Mouse (Mus musculus): ENCODE results near the gene Dld. TPM values are rescaled to one million over a fixed set of nuclear protein-coding genes. Genes with fewer than 3 reads are reported as not detected.

The Dld gene
- polyA plus RNA-seq, 1 experiment from 2014 or later, result 122 TPM

DNA sequence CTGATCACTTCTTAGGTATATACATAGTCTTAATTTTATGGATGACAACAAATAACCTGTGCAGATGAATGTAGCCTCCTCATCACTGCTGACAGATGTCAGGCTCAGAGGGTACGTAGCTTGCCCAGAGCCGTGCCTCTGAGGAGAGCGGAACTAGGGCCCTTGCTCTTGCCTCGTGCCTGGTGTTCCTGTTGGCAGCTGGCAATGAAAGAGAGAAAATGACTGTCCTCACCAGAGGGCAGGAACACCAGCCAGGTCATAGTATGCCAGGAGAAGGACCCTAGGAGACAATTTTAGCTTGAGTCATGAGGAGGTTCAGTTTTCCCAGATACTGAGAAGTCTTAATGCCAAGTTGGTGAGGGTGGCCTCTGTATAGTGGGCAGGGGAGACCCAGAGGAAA lies 38.1 kb downstream of the Dld start:
- no peak overlapping the region for H3K9ac ChIP-seq (ENCODE audit: low read depth, low read length)
- H3K4me2 ChIP-seq (ENCODE audit: low read length), result no peak overlapping the region
- H3K4me1 ChIP-seq (ENCODE audit: control insufficient read depth, insufficient read depth, low read length), result no peaks in the 10 kb centered on the region; the same call in 1 of the 2 replicates
- H3K27ac ChIP-seq (ENCODE audit: low read length), result no peak overlapping the region
- H3K27me3 ChIP-seq (ENCODE audit: control insufficient read depth, insufficient read depth, low read depth, low read length), result no peaks in the 10 kb centered on the region
- H3K9me3 ChIP-seq (replicated peaks; ENCODE audit: control insufficient read depth, low read length, poor library complexity, severe bottlenecking), result no peaks in the 10 kb centered on the region
- no peaks in the 10 kb centered on the region for H3K36me3 ChIP-seq (ENCODE audit: control insufficient read depth, insufficient read depth, low read length)
- no peak for ATAC-seq
- whole genome bisulfite sequencing, result 93% methylated on average over 4 of the region's 4 CpGs
- no peak overlapping the region for H3K4me3 ChIP-seq (ENCODE audit: low read depth, low read length)

DNA sequence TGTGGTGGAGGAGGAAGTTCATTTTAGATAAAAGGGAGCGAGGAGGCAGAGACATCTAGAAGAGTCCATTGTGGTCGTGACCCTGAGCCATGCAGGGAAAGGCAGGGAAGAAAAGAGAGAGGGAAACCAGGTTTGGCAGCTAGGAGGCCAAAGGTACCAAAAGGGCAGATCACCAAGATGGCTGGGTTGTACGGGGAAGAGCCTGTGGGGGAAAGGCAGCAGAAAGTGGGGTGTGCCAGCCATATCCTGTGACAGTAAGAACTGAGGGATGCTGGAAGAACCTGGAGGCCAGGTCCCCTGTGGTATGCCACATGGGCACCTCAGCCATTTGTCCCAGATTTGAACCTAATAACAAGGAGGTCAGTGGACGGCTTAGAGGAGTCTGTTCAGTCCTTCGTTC lies 39.0 kb downstream of the Dld start:
- Histone ChIP-seq H3K9ac (ENCODE audit: low read depth, low read length) (no peak overlapping the region), H3K27ac (ENCODE audit: low read length) (no peak overlapping the region), H3K36me3 (ENCODE audit: control insufficient read depth, insufficient read depth, low read length) (no peaks in the 10 kb centered on the region), H3K4me2 (ENCODE audit: low read length) (no peak overlapping the region), H3K27me3 (ENCODE audit: control insufficient read depth, insufficient read depth, low read depth, low read length) (no peaks in the 10 kb centered on the region), H3K4me3 (ENCODE audit: low read depth, low read length) (no peak overlapping the region), H3K9me3 (replicated peaks; ENCODE audit: control insufficient read depth, low read length, poor library complexity, severe bottlenecking) (no peaks in the 10 kb centered on the region), H3K4me1 (ENCODE audit: control insufficient read depth, insufficient read depth, low read length) (no peaks in the 10 kb centered on the region)
- WGBS, result 86% methylated on average over 5 of the region's 5 CpGs
- no peak for ATAC-seq

DNA sequence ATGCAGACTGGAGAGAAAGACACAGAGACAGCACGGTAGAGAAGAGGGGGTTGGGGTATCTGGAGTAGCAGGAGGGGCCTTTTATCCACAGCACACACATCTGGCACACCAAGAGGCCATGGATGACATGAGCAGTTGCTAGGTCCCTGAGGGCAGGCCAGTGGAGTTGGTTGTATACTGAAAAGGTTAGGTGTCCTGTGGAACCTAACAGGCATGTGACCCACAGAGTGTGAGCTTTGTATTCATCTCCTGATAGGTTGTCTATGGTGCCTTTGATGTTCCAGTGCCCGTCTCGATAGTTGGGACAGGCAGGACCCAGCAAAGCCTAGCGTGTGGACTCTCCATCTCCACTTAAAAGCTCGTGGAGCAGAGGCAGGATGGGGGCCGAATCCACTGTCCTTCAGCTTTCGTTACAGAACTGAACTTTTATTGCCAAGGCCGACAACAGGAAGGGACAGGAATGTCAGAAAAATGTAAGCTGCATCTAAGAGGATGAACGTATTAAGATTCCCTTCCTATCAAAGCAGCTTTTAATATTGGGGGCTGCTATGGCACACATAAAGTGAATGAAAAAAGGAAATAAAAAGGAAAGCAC lies 39.5 kb downstream of the Dld start:
- 84% methylated on average over 9 of the region's 9 CpGs for WGBS

DNA sequence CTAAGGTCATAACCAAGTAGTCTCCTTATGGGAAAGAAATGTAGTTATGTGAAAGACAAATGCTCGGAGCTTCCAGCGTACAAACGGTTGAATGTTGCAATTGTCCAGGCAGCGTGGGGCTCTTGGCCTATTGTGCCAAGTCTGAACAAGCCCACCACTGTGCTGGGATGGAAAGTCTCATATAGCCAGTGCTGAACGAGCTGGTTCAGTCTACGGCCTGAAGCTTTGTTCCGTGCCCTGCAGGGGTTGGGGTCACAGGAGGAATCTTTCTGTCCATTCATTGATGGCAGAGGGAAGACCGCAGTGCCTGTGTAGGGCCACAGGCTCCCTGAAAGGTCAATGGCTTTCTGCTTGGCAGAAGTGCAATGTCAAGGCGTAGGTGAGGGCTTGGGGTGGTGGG lies 40.6 kb downstream of the Dld start:
- Histone ChIP-seq H3K27ac (ENCODE audit: low read length) (no peak overlapping the region), H3K27me3 (ENCODE audit: control insufficient read depth, insufficient read depth, low read depth, low read length) (no peaks in the 10 kb centered on the region), H3K4me2 (ENCODE audit: low read length) (no peak overlapping the region), H3K9ac (ENCODE audit: low read depth, low read length) (no peak overlapping the region), H3K4me1 (ENCODE audit: control insufficient read depth, insufficient read depth, low read length) (no peaks in the 10 kb centered on the region), H3K9me3 (replicated peaks; ENCODE audit: control insufficient read depth, low read length, poor library complexity, severe bottlenecking) (no peaks in the 10 kb centered on the region), H3K36me3 (ENCODE audit: control insufficient read depth, insufficient read depth, low read length) (no peaks in the 10 kb centered on the region), H3K4me3 (ENCODE audit: low read depth, low read length) (no peak overlapping the region)
- ATAC-seq, result no peak
- WGBS, result 39% methylated on average over 9 of the region's 9 CpGs

More for the DNA sequence above, 39.5 kb downstream of the Dld start:
- H3K27ac ChIP-seq (ENCODE audit: low read length), result no peak overlapping the region
- H3K9ac ChIP-seq (ENCODE audit: low read depth, low read length), result no peak overlapping the region
- no peak overlapping the region for H3K4me2 ChIP-seq (ENCODE audit: low read length)
- H3K4me1 ChIP-seq (ENCODE audit: control insufficient read depth, insufficient read depth, low read length), result no peaks in the 10 kb centered on the region
- H3K4me3 ChIP-seq (ENCODE audit: low read depth, low read length), result no peak overlapping the region
- H3K36me3 ChIP-seq (ENCODE audit: control insufficient read depth, insufficient read depth, low read length), result no peaks in the 10 kb centered on the region
- no peaks in the 10 kb centered on the region for H3K9me3 ChIP-seq (replicated peaks; ENCODE audit: control insufficient read depth, low read length, poor library complexity, severe bottlenecking)
- no peak for ATAC-seq
- H3K27me3 ChIP-seq (ENCODE audit: control insufficient read depth, insufficient read depth, low read depth, low read length), result no peaks in the 10 kb centered on the region

DNA sequence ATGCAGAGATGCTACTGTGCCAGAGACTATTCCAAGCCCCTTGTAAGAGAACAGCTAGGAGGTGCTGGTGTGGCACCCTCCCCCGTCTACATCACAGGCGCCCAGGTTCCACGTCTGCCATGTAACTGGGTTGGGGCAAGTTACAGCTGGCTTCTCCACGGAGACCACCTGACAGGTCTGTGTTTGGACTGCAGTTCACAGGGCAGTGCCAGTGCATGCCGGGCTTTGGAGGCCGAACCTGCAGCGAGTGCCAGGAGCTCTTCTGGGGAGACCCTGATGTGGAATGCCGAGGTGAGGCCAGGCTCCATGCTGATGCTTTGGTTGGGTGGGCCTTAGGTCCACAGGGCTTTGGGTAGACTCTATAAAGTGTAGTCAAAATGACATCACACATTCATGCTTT lies 43.5 kb downstream of the Dld start:
- Histone ChIP-seq H3K4me2 (ENCODE audit: low read length) (no peak overlapping the region), H3K27ac (ENCODE audit: low read length) (no peak overlapping the region)

DNA sequence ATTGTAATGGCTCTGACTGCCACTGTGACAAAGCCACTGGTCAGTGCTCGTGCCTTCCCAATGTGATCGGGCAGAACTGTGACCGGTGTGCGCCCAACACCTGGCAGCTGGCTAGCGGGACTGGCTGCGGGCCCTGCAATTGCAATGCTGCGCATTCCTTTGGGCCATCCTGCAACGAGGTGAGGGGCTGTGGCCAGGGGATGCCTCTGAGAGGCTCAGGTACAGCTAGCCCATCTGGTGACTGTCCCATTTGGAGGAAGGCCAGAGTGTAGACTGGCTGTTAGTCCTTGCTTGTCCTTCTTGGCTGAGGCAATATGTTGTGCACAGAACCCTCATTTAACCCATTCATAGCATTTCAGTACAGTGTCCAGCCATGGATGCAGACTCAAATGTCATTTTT lies 44.2 kb downstream of the Dld start:
- 93% methylated on average over 8 of the region's 8 CpGs for WGBS
- no peaks in the 10 kb centered on the region for H3K4me1 ChIP-seq (ENCODE audit: control insufficient read depth, insufficient read depth, low read length)
- H3K36me3 ChIP-seq (ENCODE audit: control insufficient read depth, insufficient read depth, low read length), result no peaks in the 10 kb centered on the region
- H3K27ac ChIP-seq (ENCODE audit: low read length), result no peak overlapping the region
- no peak overlapping the region for H3K4me2 ChIP-seq (ENCODE audit: low read length)
- no peak for ATAC-seq
- H3K27me3 ChIP-seq (ENCODE audit: control insufficient read depth, insufficient read depth, low read depth, low read length), result no peaks in the 10 kb centered on the region
- H3K9me3 ChIP-seq (replicated peaks; ENCODE audit: control insufficient read depth, low read length, poor library complexity, severe bottlenecking), result no peaks in the 10 kb centered on the region
- no peak overlapping the region for H3K9ac ChIP-seq (ENCODE audit: low read depth, low read length)
- H3K4me3 ChIP-seq (ENCODE audit: low read depth, low read length), result no peak overlapping the region

More for the DNA sequence above, 43.5 kb downstream of the Dld start:
- 96% methylated on average over 8 of the region's 8 CpGs for WGBS
- Histone ChIP-seq H3K4me3 (ENCODE audit: low read depth, low read length) (no peak overlapping the region), H3K9ac (ENCODE audit: low read depth, low read length) (no peak overlapping the region), H3K27me3 (ENCODE audit: control insufficient read depth, insufficient read depth, low read depth, low read length) (no peaks in the 10 kb centered on the region), H3K9me3 (replicated peaks; ENCODE audit: control insufficient read depth, low read length, poor library complexity, severe bottlenecking) (no peaks in the 10 kb centered on the region), H3K4me1 (ENCODE audit: control insufficient read depth, insufficient read depth, low read length) (no peaks in the 10 kb centered on the region), H3K36me3 (ENCODE audit: control insufficient read depth, insufficient read depth, low read length) (no peaks in the 10 kb centered on the region)
- ATAC-seq, result 0 out of 2 replicates have a peak, but pooled peaks have one; percentile 25

DNA sequence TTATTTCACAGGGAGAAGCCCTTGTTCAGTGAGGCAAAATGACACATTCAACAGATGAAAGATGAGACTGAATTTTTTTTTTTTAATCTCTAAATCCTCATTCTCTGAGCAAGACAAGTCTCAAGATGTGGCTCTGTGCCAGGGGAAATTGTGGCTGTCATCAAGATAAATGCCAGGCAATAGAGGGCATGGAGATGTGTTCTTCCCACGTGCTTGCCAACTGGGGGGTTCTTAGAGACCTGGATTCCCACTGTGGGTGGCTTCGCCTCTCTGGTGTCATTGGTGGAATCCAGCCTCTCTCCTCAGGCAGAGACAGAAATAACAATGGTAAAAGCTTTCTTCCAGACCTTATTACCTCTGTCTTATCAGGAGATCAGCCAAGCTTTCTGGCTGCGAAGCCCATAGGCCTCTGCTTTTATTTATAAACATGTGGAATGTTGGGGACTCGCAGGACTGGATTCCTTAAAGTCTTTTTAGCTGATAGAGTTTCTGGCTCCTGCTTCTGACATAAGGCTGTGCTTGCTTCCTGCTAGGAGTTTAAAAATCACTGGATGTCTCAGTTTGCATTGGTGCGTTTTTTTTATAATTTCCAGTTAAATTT lies 45.1 kb downstream of the Dld start:
- no peaks in the 10 kb centered on the region for H3K9me3 ChIP-seq (replicated peaks; ENCODE audit: control insufficient read depth, low read length, poor library complexity, severe bottlenecking)
- H3K27ac ChIP-seq (ENCODE audit: low read length), result no peak overlapping the region
- 67% methylated on average over 5 of the region's 5 CpGs for WGBS
- H3K36me3 ChIP-seq (ENCODE audit: control insufficient read depth, insufficient read depth, low read length), result no peaks in the 10 kb centered on the region
- H3K9ac ChIP-seq (ENCODE audit: low read depth, low read length), result no peak overlapping the region
- H3K4me3 ChIP-seq (ENCODE audit: low read depth, low read length), result no peak overlapping the region
- H3K4me2 ChIP-seq (ENCODE audit: low read length), result no peak overlapping the region
- H3K27me3 ChIP-seq (ENCODE audit: control insufficient read depth, insufficient read depth, low read depth, low read length), result no peaks in the 10 kb centered on the region
- ATAC-seq, result no peak
- no peaks in the 10 kb centered on the region for H3K4me1 ChIP-seq (ENCODE audit: control insufficient read depth, insufficient read depth, low read length)

DNA sequence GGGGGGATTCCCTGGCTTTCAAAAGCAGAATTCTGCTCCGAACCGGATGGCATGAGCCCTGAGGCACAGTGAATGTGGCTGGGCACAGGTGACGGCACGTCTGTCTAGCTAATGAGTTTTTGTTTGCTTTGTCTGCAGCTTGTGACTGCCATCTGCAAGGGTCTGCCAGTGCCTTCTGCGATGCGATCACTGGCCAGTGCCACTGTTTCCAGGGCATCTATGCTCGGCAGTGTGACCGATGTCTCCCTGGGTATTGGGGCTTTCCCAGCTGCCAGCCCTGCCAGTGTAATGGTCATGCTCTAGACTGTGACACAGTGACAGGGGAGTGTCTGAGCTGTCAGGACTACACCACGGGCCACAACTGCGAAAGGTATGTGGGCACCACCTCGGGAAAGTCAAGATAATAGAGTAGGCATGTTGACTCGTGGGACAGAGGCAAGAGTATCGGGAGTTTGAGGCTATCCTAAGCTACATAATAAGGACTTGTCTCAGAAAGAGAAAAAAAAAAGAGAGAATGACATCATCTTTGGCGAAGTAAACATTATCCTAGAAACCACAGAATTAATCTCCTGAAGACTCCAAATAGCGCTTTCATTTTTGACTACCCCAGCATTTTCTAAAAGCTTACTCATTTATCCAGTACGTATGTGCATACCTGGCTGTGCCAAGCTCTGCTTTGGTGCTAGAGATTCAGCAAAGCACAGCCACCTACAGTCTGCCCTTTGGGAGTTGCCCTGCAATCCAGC lies 48.3 kb downstream of the Dld start:
- WGBS, result 84% methylated on average over 16 of the region's 16 CpGs
- H3K9me3 ChIP-seq (replicated peaks; ENCODE audit: control insufficient read depth, low read length, poor library complexity, severe bottlenecking), result no peaks in the 10 kb centered on the region
- no peak overlapping the region for H3K9ac ChIP-seq (ENCODE audit: low read depth, low read length)
- no peak for ATAC-seq
- H3K36me3 ChIP-seq (ENCODE audit: control insufficient read depth, insufficient read depth, low read length), result no peaks in the 10 kb centered on the region
- no peak overlapping the region for H3K27ac ChIP-seq (ENCODE audit: low read length)
- H3K4me1 ChIP-seq (ENCODE audit: control insufficient read depth, insufficient read depth, low read length), result no peaks in the 10 kb centered on the region
- no peak overlapping the region for H3K4me2 ChIP-seq (ENCODE audit: low read length)
- H3K27me3 ChIP-seq (ENCODE audit: control insufficient read depth, insufficient read depth, low read depth, low read length), result no peaks in the 10 kb centered on the region
- no peak overlapping the region for H3K4me3 ChIP-seq (ENCODE audit: low read depth, low read length)

DNA sequence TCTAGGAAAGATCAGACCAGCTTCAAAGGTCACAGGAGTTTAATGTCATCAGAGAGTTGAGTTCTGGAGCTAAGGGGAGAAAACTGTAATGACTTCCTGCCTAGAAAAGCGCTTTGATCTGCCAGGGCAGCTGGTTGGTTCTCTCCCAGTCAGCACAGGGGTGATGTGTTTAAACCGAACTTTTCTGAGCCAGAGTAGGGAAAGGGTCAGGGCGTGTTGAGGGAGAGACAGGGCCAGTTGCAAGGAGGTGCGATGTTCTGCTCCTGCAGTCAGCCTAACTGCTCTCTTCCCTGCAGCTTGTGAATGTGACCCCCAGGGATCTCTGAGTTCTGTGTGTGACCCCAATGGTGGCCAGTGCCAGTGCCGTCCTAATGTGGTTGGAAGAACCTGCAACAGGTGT lies 49.0 kb downstream of the Dld start:
- no peak overlapping the region for H3K27ac ChIP-seq (ENCODE audit: low read length)
- H3K4me1 ChIP-seq (ENCODE audit: control insufficient read depth, insufficient read depth, low read length), result no peaks in the 10 kb centered on the region
- H3K4me3 ChIP-seq (ENCODE audit: low read depth, low read length), result no peak overlapping the region
- 82% methylated on average over 5 of the region's 5 CpGs for WGBS
- H3K36me3 ChIP-seq (ENCODE audit: control insufficient read depth, insufficient read depth, low read length), result no peaks in the 10 kb centered on the region
- no peak for ATAC-seq
- H3K9ac ChIP-seq (ENCODE audit: low read depth, low read length), result no peak overlapping the region
- H3K27me3 ChIP-seq (ENCODE audit: control insufficient read depth, insufficient read depth, low read depth, low read length), result no peaks in the 10 kb centered on the region
- no peaks in the 10 kb centered on the region for H3K9me3 ChIP-seq (replicated peaks; ENCODE audit: control insufficient read depth, low read length, poor library complexity, severe bottlenecking)
- H3K4me2 ChIP-seq (ENCODE audit: low read length), result no peak overlapping the region
